Mouse (Mus musculus): Measurements from ENCODE around the gene Crkl.
A peak's percentile ranks its signal among the peaks of the same experiment; 100 is the strongest.
"Not testable (repeated sequence)": the region's sequence is repeated elsewhere in the genome, so short reads cannot be mapped to it uniquely, and the experiment has no call there.

Crkl gene

DNA sequence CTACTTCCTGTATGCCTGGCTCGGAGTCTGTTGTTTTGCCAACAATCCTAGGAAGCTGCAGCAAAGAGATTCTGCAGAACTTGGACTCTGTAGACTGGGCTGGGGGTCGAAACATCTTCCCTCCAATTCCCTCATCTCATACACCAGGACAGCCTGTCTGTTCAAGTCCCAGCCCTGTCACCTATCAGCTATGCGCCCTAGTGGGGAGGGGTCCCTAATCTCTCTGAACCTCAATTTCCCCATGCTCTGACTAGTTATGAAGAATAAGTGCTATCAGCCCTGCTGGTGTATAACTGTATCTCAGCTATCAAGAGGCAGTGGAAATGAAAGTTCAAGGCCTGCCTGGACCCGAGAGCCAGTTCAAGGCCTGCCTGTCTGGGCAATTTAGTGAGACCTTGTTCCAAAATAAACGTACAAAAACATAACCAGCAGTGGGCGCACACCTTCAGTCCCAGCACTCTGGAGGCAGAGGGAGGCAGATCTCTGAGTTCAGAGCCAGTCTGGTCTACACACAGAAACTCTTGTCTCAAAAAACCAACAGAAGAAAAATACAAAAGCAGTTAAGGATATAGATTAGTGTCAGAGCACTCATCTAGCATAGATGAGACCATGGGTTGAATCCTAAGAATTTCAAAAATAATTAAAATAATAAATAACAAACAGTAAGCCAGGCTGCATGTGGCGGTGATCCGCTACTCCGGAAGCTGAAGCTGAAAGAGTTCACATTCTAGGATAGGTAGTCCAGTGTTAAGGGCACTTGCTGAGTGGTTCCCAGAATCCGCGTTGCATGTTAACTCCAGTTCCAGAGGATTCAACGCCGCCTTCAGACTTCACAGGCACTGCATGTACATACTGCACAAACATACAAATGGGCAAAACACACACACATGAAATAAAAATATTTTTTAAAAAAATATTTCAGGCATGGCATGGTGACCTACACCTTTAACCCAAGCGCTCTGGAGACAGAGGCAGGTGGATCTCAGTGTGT lies 37.0 kb downstream of the Crkl start:
- no peak for DNase-seq

DNA sequence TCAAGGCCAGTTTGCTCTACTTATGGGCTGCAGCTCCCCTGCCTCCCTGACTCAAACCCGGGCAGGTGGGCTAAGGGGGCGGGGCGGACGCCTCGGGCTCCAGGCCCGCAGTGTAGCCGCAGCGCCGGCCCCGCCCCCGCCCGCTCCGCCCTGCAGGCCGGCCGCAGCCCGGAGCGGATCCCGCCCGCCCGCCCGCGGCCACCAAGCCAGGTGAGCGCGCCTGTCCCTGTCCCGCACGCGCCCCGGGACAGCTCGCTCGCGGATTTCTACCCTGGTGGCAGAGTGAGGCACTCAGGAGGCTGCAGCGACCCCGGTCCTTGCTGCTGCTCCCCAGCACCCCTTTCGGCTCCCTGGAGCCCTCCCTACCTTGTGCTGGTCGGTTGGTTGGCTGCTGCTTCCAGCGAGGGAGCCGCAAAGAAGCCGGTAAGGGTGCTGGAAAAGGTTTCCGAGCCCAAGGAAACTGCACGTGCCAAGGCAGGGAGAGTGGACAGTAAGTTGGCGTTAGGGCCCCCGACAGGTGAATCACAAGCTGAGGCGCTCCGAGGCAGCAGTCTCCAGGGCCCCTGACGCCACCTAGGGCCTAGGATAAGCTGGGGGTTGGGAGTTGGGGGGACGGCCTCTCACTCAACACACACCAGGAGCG lies 37.8 kb downstream of the Crkl start, which contains the start of gene Aifm3:
Gene Aifm3 (plus strand): TSS at position 143 of the 643 bp plus-strand sequence.
- peak; percentile 61 for DNase-seq

DNA sequence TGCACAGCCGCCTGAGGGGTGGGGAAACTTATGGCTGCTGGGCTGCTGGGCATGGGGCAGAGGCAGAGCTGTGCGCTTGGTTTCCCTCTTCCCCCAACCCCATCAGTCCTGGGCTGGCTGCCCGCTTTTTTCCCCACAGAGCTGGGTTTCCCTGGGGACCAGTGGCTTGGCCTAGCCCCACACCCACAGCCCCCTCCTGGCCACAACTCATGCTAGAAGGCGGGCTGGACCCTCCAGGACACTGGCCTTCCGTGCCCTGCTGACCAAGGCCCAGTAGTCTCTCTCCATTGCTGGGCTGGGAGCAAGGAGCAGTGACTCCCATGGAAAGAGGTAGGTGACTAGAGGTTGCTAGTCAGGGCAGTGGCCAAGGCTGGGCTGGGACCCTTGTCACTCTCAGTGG lies 39.4 kb downstream of the Crkl start:
- DNase-seq, result no peak

DNA sequence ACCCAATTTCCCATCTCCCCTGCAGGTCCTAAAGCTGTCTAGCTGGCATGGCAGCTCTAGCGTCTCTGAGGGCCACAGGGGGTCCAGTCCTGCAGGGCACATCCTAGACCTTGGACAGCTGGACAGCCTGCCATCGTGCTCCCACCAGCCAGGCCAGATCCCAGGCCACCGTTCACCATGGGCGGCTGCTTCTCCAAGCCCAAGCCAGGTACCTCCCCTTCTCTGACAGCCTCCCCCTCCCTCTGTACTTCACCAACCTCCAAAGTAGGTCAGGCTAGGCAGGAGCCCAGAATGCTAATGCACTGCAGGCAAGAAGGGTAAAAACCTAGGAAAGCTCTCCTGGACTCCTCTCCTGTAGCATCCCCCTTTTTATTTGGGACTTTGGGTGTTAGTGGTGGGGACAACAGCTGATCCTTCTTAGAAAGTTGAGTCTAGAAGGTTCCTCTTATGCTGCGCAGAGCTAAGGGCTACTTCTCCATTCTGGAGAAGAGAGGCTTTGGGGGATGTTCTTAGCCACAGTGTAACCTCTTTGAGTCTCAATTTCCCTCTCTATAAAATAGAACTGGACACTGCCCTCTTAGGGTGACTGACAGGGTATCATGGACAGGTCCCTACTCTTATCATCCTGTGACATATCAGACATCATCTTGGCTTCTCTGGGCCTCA lies 40.2 kb downstream of the Crkl start:
- peak; percentile 77 for DNase-seq

DNA sequence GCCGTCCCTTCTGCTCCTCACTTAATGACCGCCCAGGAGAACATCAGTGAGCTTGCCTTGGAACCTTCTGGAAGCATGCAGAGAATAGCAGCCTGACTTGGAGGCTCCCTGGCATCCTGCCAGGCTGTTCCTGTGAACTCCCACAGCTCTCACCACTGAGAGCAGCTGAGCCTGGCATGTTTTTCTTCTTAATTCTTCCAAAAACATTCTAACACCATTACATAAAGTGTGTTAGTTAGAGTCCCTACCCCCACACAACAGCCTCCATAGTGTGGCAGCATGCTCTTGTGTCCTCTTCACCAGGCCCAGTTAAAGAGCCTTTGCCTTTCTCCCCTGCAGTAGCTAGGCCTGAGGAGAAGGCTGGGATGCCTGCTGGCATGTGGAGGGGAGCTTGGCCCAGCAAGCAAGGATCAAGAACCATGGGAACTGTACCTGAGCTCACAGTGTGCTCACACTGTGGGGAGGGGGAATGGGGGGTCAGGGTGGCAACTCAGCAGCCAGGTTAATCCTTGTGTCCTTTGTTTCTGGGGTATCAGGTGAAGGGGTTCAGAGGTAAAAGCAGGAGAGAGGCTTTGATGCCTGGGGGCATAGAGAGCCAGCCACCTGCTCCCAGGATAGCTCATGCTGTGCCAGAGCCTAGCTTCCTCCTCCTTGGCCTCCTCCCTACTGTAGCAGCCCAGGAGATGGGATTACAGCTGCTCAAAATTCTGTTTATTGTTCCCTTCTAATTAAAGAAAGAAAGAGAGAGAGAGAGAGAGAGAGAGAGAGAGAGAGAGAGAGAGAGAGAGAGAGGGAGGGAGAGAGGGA lies 44.9 kb downstream of the Crkl start:
- peak; percentile 76 for DNase-seq

DNA sequence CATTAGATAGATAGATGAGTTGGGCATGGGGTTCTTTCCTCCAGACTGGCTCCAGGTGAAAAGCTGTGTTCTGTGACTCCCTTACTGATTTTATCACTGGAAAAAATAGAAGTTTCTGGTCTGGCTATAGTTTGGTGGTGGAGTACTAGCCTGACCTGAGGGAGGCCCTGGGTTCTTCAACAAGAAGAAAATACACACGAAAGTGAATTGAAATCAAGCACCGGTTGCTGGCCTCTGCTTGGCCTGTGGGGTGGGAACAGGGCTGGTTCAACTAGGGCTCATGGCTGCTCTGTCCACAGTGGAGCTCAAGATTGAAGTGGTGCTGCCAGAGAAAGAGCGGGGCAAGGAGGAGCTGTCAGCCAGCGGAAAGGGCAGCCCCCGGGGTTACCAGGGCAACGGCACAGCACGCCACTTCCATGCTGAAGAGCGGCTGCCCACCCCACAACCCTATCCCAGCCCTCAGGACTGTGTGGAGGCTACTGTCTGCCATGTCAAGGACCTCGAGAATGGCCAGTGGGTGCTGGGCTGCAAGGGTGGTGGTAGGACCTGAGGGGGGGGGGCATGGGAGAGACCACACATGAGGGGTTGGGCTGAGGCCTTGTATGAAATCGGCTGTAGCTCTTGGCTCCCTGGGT lies 47.6 kb downstream of the Crkl start:
- DNase-seq, result no peak

DNA sequence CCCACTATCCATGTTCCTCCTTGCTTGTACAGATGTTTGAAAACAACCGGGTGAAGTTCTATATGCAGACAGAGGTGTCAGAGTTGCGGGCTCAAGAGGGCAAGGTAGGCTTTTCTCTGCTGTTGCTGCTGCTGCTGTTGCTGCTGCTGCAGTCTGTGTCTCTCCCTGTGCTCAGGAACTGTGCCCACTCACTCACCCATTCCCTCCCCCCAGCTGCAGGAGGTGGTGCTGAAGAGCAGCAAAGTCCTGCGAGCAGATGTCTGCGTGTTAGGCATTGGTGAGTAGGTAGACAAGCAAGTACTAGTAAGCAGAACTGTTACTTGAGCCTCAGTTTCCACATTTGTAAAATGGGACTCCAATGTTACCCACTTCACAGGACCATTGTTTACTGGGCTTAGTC lies 50.9 kb downstream of the Crkl start:
- DNase-seq, result no peak

DNA sequence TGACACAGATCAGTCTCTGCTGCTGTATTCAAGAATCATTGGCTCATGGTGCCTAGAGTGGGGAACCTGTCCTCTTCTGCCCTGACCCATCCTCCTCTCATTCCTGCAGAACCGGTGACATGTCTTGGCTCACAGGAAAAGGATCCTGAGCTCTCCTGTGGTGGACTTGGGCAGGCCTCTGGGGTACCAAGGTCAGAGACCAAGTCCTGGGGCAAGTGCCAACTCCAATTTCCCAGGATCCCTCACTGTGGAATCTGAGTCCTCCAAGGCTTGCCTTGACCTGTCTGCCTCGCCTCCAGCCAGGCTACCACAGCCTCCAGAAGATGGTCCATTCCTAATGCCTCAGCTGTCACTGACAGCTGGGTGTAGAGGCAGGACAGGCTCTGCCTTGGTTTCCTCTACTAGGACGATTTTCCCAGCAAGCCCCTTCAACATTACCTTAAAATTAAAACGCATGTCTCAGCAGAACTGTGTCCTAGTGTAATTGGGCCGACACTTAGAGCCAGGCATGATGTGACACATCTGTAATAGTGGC lies 55.3 kb downstream of the Crkl start:
- no peak for DNase-seq

DNA sequence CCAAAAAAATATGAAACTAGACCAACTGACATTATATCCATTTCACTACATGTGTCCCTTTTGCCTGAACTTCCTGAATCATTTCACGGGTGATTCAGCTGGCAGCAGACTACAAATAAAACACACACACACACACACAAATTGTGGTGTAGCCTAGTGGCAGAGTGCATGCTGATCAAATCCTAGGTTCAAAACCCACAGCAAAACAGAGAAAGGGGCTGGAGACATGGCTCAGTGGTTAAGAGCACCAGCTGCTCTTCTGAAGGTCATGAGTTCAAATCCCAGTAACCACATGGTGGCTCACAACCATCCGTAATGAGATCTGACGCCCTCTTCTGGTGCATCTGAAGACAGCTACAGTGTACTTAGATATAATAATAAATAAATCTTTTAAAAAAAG lies 56.2 kb downstream of the Crkl start:
- DNase-seq, result not testable (repeated sequence)

DNA sequence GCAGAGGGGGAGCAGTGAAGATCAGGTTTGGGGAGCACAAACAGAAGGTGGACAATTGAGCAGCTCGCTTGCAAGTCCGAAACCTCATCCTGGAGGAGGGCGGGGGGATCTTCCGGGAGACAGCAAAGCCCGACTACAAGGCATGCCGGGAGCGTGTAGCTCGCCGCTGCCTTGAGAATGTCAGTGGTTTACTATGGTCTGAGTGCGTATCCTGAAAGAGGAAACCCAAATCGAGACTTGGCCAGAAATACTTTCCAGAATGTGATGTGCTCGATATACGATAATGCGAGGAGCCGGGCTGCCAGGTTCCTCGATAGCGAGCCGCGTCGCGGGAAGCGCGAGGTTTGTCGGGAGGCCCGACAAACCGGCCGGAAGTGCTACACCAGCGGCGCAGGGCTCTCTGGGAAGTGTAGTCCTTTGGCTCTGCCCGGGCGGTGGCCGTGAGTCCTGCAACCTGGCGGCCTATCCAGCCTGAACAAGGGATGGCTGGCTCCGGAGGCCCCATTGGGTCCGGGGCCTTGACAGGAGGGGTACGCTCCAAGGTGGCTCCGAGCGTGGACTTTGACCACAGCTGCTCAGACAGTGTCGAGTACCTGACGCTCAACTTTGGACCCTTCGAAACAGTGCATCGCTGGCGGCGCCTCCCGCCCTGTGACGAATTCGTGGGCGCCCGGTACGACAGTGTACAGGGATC lies 56.9 kb downstream of the Crkl start, which contains the start of gene Lztr1:
Gene Lztr1 (plus strand): TSS at position 143 of the 694 bp plus-strand sequence.
- peak; percentile 89 for DNase-seq

DNA sequence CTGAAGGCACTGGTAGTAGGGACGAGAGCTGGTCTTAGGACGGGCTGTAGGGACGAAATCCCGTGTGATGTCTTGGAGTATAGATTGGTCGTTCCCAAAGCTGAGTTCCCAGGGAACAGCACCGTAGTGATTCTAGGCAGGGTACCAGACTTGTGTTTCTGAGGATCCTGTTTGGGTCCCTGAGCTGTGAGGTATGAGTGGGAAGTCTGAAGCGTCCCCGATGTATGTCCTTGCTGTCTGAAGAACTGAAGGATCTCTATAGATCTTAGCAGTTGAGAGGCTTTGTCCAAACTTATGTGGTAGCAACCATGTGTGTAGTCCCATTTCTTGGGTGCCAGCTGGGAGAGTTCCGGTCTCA lies 57.4 kb downstream of the Crkl start:
- no peak for DNase-seq

DNA sequence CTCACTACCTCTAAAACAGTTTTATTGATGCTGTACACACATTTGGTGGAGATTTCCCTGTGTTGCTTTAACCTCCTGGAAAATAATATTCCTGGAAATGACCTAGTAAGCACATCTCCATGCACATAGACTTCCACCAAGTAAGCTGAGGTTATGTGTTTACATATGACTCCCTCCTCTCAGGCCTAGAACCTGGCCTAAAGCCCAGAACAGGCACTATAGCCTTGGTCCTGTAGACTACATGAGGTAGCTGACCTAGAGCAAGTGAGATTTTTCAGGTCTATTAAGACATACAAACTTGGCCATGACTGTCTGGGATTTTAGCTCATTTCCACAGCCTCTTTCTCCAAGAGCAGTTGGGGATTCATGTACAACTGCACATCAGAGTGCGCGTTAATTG lies 58.4 kb downstream of the Crkl start:
- DNase-seq, result no peak

DNA sequence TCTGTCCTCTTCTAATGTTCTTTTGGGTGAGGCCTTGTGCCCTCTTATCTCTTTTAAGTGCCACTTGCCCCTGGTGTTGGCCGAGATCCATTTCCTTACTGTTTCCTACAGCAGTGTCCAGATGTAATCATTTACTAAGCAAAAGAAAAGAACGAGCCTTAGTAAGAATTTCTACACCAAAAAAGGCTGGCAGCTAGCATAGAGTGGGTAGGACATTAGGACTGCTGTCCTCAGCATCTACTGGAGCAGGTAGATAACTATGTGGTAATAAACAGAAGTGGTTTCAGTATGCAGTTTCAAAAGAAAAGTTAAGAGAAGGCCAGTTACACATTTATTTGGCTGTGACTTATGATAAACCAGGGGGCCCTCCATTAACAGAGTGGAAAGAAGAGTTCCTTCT lies 58.9 kb downstream of the Crkl start:
- no peak for DNase-seq

DNA sequence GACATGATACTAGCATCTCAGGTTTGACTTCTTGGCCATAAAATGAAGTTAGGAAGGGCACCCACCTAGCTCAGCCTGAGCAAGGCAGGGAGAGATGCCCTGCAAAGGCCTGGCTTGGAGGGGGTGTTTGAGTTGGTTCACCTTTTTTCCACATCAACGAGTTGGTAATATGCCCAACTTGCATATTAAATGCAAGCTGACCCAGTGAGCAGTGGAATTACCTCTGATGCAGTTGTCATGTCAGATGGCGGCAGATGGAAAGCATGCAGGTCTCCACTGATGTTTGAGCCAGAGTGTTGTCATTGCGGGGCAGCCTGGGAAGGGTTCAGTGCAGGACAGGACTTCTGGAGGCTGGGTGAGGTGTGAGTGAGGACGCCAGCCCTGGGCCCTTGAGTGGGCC lies 59.6 kb downstream of the Crkl start:
- no peak for DNase-seq

DNA sequence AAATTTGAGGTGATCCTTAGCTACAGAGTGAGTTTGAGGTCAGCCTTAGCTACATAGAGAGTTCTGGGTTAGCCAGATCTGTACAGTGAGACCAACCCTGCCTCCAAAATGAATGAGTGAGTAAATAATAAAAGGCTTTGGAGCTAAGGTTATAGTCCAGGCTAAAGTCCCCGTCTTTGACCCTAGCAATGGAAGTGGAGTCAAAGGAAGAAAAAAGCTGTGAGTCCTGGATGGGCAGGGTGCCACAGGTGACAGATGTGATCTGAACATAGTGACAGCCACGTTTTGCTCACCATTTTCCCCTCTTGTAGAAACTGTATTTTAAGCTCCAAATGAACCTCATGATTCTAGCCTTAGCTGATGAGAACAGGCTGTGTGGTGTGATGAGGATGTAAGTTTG lies 67.1 kb downstream of the Crkl start:
- DNase-seq, result no peak

DNA sequence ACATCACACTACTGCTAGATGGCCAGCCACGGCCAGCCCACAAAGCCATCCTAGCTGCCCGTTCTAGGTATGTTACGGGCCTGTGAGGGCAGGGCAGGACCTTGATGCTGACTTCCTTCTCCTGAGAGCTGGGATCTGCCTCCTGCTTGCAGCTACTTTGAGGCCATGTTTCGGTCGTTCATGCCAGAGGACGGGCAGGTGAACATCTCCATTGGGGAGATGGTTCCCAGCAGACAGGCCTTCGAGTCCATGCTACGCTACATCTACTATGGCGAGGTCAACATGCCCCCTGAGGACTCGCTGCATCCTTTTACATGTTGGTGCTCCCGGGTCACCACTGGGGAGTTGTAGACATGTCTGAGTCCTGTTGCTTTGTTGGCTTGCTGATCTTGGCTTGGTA lies 72.4 kb downstream of the Crkl start:
- no peak for DNase-seq

DNA sequence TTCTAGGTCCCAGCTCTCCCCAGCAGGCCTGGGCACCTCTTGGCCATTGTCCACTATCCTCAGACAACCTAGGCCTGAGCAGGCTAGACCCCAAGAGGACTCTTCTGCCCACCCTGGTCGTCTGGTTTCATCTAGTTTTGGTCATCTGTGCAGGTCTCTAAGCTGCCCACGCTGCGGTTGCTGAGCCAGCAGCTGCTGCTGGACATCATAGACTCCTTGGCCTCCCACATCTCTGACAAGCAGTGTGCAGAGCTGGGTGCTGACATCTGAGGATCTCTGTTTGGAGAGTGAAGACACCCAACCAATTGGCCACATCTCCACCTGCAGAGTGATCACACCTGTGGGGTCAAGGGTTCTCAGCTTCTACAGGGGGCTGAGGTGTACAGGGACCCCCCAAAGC lies 73.7 kb downstream of the Crkl start:
- DNase-seq, result no peak

DNA sequence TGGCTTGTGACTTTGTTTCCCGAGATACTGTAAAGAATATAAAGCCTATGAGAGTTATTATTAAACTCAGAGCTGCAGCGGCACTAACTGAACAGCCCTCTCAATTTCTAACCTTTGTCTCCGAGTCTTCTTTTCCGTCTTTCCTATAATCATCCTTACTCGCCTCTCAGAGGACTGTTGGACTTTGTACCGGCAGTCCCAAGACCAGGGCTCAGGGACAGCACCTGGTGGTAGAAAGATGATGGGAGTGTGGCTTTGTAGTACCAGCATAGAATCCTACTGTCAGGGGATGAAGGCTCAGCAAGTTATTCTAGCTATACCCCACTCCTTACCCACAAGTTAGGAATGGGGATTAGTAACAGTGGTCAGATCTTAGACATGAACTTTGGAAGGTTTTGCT lies 74.4 kb downstream of the Crkl start:
- DNase-seq, result no peak

DNA sequence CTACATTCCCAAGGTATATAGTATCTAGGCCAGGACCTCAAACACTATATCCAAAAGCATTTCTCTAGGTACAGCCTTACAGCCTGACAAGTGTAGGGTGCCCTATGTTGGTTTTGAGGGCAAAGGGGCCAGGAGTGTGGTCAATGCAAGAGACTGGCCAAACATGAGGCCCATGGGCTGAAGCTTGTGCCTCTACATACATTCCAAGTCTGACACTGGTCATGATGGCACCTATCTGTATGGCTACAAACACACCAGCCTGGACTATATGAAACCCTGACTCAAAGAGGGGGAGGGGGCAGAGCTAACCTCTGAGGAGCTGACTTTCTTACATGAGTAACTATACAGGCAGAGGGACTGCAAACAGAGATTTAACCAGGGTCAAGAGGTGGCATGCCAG lies 75.8 kb downstream of the Crkl start:
- no peak for DNase-seq

DNA sequence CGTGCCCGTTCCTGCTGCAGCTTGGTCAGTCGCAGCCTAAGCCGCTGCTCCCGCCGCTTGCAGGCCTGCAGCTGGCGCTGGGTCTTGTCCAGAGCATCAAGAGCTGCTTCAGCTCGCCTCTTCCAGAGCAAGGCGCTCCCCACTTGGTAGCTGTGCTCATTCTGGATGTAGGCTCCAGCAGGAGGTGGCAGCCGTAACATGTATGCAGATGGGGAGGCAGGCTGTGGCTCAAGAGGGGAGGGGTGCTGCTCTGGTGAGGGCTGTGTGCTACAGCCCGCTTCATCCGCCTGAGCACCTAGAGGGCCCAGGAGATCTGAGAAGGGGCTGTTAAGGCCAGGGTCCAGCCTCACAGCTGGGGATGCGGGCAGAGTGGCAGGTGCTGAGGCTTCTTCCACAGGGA lies 76.5 kb downstream of the Crkl start:
- no peak for DNase-seq

DNA sequence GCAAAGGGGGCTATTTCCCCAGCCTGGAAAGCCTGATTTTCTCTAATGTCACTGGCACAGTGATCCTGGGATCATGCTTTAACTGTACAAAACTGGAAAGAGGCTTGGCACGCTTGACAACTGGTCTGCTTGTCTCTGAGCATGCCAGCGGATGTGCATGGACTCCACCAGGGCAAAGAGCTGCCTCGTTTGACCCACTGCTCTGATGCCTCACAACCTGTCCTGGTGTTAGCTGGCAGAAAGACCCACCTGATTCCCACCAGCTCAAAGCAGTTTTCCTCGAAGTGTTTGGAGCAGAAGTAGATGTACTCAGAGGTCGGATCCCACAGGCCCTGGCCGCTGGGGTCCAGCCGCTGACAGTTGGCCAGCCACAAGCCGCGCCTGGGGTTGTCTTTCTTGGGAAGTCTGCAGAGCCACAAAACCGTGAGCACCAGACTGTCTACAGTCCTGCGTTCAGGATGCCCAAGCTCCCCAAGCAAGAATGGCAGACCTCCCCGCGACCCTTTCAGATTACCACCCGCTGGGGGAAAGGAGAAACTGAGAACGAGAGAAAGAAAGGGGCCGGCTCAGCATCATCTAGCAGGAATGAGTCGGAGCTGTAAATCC lies 78.3 kb downstream of the Crkl start:
- DNase-seq, result peak; percentile 52

Measured in cerebellum, adult 8-10 months (tissue).